Mouse (Mus musculus) liver, adult 2 months (tissue): ENCODE data around the gene Mb21d2. TPM values are rescaled to one million over a fixed set of nuclear protein-coding genes. Genes with fewer than 3 reads are reported as not detected.

Experiments used
- DNase-seq: peaks from one replicate; pipeline ENCODE4 v3.0.0-alpha.2; 2011; ENCODE audit warnings: low read depth, low spot score; ENCODE audit errors: extremely low read depth
- H3K27ac ChIP-seq: fragments of 200-500 bp; replicated peaks from 2 replicates; pipeline ENCODE4 v1.5.1; 2012; ENCODE audit warnings: low read depth, mild to moderate bottlenecking, control low read depth, inconsistent platforms, low read length; ENCODE audit not compliant: insufficient read depth
- H3K27me3 ChIP-seq: fragments of 200-500 bp; 2 replicates; pipeline ENCODE4 v1.6.1; 2012; ENCODE audit warnings: mild to moderate bottlenecking, moderate library complexity, low read length, inconsistent platforms; ENCODE audit not compliant: control insufficient read depth, insufficient read depth
- H3K36me3 ChIP-seq: fragments of 200-500 bp; 2 replicates; pipeline ENCODE4 v1.6.1; 2012; ENCODE audit warnings: low read length, inconsistent platforms; ENCODE audit not compliant: control insufficient read depth, insufficient read depth
- H3K4me1 ChIP-seq: fragments of 200-500 bp; 2 replicates; pipeline ENCODE4 v1.6.1; 2011; ENCODE audit warnings: low read length; ENCODE audit not compliant: control insufficient read depth, insufficient read depth
- H3K4me3 ChIP-seq: fragments of 200-500 bp; 2 replicates; pipeline ENCODE4 v1.5.1; 2011; ENCODE audit warnings: low read depth, mild to moderate bottlenecking, control low read depth, low read length, moderate library complexity; ENCODE audit not compliant: insufficient read depth
- H3K79me2 ChIP-seq: fragments of 200-500 bp; 2 replicates; pipeline ENCODE4 v1.6.1; 2012; ENCODE audit warnings: inconsistent platforms, mild to moderate bottlenecking, low read length, moderate library complexity; ENCODE audit not compliant: control insufficient read depth, insufficient read depth
- H3K9ac ChIP-seq: fragments of 200-500 bp; 2 replicates; pipeline ENCODE4 v1.6.1; 2012; ENCODE audit warnings: low read depth, mild to moderate bottlenecking, control low read depth, inconsistent platforms, low read length
- CTCF ChIP-seq: fragments of 200-500 bp; IDR thresholded peaks from 2 replicates; pipeline ENCODE4 v1.5.1; 2011; ENCODE audit warnings: low read depth, low read length, control low read depth
- POLR2A ChIP-seq: fragments of 200-500 bp; IDR thresholded peaks from 2 replicates; pipeline ENCODE4 v1.6.1; 2011; ENCODE audit warnings: low read length, control low read depth; ENCODE audit not compliant: insufficient read depth; ENCODE audit errors: extremely low read depth
- WGBS: fragments of 180-500 bp; shearing (Covaris S2); methylation state at CpG from one replicate; pipeline ENCODE4 v1.1.7; 2018; 5-methylcytosine and 5-hydroxymethylcytosine counted together
- polyA plus RNA-seq: library from polyadenylated mRNA; depleted of rRNA; stranded (reverse); fragments of >200 nt; gene quantifications from 2 replicates; pipeline ENCODE4 v1.2.3, GENCODE M21; 2012
- total RNA-seq: library from RNA; depleted of rRNA; stranded (reverse); fragments of >200 nt; gene quantifications from 2 replicates; pipeline ENCODE4 v1.2.3, GENCODE M21; 2014

Gene Mb21d2
- total and polyA plus RNA-seq, 2 experiments, result 8.6 to 14.1 TPM

DNA sequence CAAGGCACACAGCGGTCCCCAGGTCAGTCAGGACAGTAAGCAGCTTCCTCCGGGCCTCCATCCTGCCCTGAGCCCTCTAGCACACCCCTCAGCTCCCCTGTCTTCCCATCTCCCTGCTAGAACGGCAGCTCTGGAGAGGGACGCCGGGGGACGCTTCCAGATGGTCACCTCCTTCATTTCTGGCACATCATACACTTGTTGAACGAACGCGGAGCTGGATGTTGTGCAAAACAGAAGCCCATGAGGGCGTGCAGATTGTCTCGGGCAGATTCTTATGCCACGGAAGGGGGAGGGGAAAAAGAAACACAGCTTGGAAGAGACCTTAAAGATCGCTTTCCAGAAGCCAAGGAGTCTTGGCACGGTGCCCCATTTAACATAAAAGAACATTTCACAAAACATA, 78.6 kb downstream of the Mb21d2 start:
- no peaks in the 10 kb centered on the region for H3K27me3 ChIP-seq
- no peak for DNase-seq
- H3K4me1 ChIP-seq, result no peaks in the 10 kb centered on the region
- no peak overlapping the region for H3K27ac ChIP-seq
- TF ChIP-seq CTCF (no peak), POLR2A (no peak)
- no peak overlapping the region for H3K4me3 ChIP-seq
- no peaks in the 10 kb centered on the region; the same call in 1 of the 2 replicates for H3K79me2 ChIP-seq
- H3K36me3 ChIP-seq, result peaks cover 6% of the 10 kb centered on the region
- no peak overlapping the region for H3K9ac ChIP-seq
- 71% methylated on average over 14 of the region's 14 CpGs for WGBS

DNA sequence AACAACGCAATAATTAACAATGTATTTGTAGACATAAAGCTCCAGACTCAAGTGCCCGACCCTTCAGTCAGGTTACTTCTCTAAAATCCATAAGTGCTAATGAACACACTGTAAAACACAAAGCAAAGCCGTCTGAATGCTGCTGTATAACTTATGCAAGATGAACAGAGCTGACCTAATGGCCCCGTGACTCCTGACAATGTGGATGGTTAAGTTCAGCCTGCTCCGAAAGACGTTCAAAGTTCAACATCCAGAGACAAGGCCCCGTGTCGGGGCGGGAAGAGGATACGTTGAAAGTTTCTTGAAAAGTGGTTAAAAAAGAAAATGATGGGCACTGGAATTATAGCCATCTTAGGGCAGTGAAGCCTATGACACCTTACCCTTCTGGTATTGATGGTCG, 83.3 kb downstream of the Mb21d2 start:
- Histone ChIP-seq H3K27ac (no peak overlapping the region), H3K4me3 (no peak overlapping the region), H3K9ac (no peak overlapping the region), H3K79me2 (no peaks in the 10 kb centered on the region; the same call in 1 of the 2 replicates), H3K27me3 (no peaks in the 10 kb centered on the region), H3K36me3 (no peaks in the 10 kb centered on the region), H3K4me1 (no peaks in the 10 kb centered on the region)
- 70% methylated on average over 11 of the region's 11 CpGs for whole genome bisulfite sequencing
- TF ChIP-seq CTCF, result no peak
- DNase-seq, result peak; percentile 66

DNA sequence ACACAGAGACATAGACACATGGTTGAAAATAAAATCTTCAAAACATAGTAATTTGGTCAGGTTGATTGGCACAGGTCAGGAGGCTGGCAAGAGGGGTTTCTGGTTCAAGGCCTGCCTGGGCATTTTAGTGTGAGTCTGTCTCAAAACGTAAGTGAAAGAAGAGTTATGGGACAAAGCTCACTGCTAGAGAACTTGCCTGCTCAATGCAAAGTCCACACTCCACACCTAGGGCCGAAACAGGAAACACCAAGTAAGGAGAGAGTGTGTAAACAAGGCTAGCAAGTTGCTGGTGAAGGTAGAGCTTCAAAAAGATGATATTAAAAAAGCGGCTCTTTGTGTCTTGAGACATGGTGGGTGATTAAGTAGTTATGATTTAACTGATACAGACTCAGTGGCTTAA, 84.1 kb downstream of the Mb21d2 start:
- 48% methylated on average over 3 of the region's 3 CpGs for WGBS

DNA sequence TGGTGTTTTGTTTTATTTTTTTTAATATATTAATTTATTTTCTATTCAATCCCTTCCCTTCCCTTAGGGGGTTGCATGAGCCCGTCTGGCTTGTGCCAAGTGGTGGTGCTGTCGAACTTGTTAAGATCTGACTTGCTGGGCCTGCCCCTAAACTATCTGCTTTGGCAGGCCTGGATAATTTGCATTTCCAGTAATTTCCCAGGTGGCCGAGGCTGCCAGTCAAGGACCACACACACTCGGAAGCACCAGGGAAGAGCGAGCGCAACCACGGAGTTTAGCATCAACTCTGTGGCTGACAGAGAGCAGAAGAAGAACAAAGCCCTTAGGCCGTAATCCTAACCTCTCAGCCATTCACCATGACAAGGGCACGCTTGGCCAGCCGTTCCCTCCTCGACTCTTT, 88.4 kb downstream of the Mb21d2 start:
- no peaks in the 10 kb centered on the region for H3K4me1 ChIP-seq
- H3K27me3 ChIP-seq, result no peaks in the 10 kb centered on the region
- no peak overlapping the region for H3K4me3 ChIP-seq
- H3K27ac ChIP-seq, result 0 out of 2 replicates have a peak overlapping the region, but pooled peaks have one; percentile 38
- H3K79me2 ChIP-seq, result peaks cover 23% of the 10 kb centered on the region
- no peak overlapping the region for H3K9ac ChIP-seq
- 0 out of 2 replicates have a peak, but pooled peaks have one; percentile 11 for TF ChIP-seq CTCF
- no peak for TF ChIP-seq POLR2A
- 66% methylated on average over 11 of the region's 11 CpGs for WGBS
- H3K36me3 ChIP-seq, result no peaks in the 10 kb centered on the region
- no peak for DNase-seq

More for the DNA sequence above, 84.1 kb downstream of the Mb21d2 start:
- Histone ChIP-seq H3K79me2 (peaks cover 2% of the 10 kb centered on the region; the same call in 1 of the 2 replicates), H3K9ac (no peak overlapping the region), H3K4me3 (no peak overlapping the region), H3K27ac (no peak overlapping the region), H3K4me1 (no peaks in the 10 kb centered on the region), H3K36me3 (no peaks in the 10 kb centered on the region), H3K27me3 (no peaks in the 10 kb centered on the region)
- TF ChIP-seq POLR2A, result no peak
- TF ChIP-seq CTCF, result no peak
- DNase-seq, result peak; percentile 61

DNA sequence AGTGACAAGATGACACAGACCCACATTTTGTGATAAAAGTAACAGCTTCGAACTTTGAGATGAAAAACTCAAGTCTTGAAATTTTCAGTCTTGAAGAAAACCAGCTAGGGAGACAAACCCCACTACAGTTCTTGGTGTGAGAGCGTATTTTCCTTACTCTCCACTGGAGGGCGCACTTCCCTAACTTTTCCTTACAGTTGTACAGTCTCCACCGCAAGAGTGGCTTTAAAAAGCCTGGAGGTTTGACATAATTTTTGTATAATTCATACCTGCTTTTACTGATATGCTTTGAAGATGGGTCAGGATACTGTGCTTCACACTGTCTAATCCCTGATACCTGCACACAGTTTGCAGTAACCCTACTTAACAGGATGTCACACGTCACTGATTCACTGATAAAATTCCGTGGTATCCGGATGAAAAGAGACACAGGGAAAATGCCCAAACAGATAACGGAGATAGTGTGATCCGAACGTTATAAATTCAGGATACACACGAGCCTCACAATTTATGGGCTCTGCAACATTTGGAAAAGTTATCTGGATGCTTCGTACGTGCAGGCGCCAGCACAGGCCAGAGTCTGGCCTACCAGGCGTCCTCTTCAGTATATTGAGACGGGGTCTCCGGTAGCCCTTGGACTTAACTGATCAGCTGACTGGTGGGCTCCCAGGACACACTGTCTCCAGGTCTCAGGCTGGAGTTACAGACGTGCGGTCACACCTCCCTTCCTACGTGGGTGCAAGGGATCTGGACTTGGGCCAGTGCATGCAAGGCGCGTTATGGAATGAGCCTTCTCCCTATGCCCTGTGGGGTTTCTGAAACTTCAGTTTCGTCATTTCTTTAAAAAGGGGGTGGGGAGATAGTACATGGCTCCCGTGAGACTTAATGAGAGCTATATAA, 89.1 kb downstream of the Mb21d2 start:
- Histone ChIP-seq H3K27ac (no peak overlapping the region), H3K36me3 (no peaks in the 10 kb centered on the region), H3K79me2 (peaks cover 28% of the 10 kb centered on the region), H3K27me3 (no peaks in the 10 kb centered on the region), H3K4me1 (no peaks in the 10 kb centered on the region), H3K9ac (no peak overlapping the region), H3K4me3 (no peak overlapping the region)
- 55% methylated on average over 24 of the region's 24 CpGs for WGBS
- TF ChIP-seq POLR2A, result no peak
- TF ChIP-seq CTCF, result peak; percentile 56
- peak; percentile 43 for DNase-seq

DNA sequence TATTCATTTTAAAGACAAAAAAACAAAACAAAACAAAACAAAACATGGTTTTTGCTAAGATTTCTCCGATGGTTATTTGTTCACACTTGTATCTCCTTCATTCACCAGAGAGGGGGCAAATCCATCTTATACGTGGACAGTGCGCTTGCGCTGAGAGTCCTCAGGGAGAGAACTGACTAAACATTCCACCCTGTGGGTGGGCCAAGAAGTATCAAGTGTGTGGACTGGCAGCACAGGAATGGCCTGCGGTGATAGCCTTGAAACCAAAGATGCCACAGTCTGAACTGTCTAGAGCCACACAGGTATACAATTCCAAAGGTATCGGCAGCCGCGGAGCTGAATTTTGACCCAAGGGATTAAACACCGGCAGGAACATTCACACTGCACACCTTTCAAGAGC, 89.9 kb downstream of the Mb21d2 start:
- no peaks in the 10 kb centered on the region for H3K4me1 ChIP-seq
- 86% methylated on average over 9 of the region's 9 CpGs for WGBS

More for the DNA sequence above, 89.9 kb downstream of the Mb21d2 start:
- Histone ChIP-seq H3K27me3 (no peaks in the 10 kb centered on the region), H3K79me2 (peaks cover 33% of the 10 kb centered on the region), H3K9ac (no peak overlapping the region), H3K27ac (no peak overlapping the region), H3K36me3 (no peaks in the 10 kb centered on the region), H3K4me3 (no peak overlapping the region)
- TF ChIP-seq CTCF (no peak), POLR2A (no peak)
- no peak for DNase-seq
